Mouse (Mus musculus): Measurements from ENCODE around the gene Gxylt1. TPM values are rescaled to one million over a fixed set of nuclear protein-coding genes. Genes with fewer than 3 reads are reported as not detected.

Gene Gxylt1
- total and polyA plus RNA-seq, 2 experiments, result 1.4 to 5.7 TPM

DNA sequence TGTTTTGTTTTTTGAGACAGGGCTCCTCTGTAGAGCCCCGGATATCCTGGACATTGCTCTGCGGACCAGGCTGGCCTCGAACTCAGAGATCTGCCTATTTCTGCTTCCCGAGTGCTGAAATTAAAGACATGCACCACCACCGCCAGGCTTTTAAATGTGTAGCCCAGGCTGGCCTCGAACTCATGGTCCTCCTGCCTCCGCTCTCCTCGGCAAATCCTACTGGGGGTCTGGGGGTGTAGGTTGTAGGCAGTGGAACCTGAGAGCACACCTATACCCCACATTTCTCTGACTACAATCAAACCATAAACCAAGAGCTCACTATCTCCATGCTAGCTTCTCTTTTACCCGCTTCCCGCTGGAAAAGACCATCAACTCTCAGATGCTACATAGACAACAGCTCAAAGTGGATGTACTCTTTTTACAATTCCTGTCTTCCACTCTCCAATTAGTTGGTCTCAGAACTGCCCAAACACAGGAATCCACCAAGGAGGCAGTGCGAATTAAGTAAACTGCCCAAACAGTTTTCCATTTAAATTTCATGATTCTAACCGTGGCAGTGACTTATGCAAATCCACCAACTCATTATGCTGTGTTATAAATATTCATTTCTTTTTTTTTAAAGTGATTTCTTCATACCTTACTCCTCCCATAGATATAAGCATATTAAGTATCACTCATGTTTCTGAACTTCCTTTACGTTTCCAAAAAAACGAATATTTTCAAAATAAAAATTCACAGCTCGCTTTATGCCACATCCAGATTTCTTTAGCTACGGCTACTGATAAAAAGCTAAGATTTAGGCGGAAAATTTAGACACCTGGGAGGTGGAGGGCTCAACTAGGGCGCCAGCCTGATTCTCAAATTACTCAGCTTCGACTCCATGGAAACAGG, 946 bp downstream of the Gxylt1 start:
- WGBS, result 39% methylated on average over 19 of the region's 19 CpGs
- Histone ChIP-seq H3K27ac (replicated peaks; ENCODE audit: insufficient read depth, low read depth, low read length) (no peak overlapping the region), H3K36me3 (ENCODE audit: control insufficient read depth, insufficient read depth, low read length) (no peaks in the 10 kb centered on the region), H3K4me3 (ENCODE audit: insufficient read depth, low read depth, low read length) (peak overlapping the region; percentile 79), H3K4me1 (ENCODE audit: control insufficient read depth, insufficient read depth, low read length) (peaks cover 5% of the 10 kb centered on the region), H3K9ac (ENCODE audit: low read depth, low read length) (peak overlapping the region; percentile 92), H3K79me2 (ENCODE audit: control insufficient read depth, insufficient read depth, low read length) (peaks cover 23% of the 10 kb centered on the region; the same call in 1 of the 2 replicates), H3K27me3 (ENCODE audit: control insufficient read depth, insufficient read depth, low read length) (no peaks in the 10 kb centered on the region)
- TF ChIP-seq CTCF (IDR thresholded peaks at IDR 0.05; ENCODE audit: low read depth, low read length), result no peak
- TF ChIP-seq POLR2A (IDR thresholded peaks at IDR 0.05; ENCODE audit: extremely low read depth, insufficient read depth, low read length), result no peak
- no peak for DNase-seq (ENCODE audit: extremely low read depth, low read depth, low spot score)

DNA sequence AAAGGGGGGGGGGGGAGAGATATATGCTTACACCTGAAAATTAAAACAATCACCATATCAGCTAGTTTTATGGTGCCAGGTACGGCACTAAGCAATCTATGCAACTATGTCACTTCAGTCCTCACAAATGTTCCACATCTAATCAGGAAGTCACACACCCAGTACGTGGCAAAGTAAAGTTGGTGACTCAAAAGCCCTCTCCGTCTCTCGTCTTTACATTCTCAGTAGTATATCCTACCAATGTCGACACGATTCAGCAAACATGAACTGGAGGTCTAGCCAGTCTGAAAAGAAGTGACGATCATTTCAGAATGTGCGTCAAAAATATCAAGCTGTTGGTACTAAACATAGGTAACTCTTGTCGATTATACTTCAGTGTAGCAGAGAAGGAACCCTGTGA, 2.0 kb downstream of the Gxylt1 start:
- no peak overlapping the region for H3K27ac ChIP-seq (replicated peaks; ENCODE audit: insufficient read depth, low read depth, low read length)

DNA sequence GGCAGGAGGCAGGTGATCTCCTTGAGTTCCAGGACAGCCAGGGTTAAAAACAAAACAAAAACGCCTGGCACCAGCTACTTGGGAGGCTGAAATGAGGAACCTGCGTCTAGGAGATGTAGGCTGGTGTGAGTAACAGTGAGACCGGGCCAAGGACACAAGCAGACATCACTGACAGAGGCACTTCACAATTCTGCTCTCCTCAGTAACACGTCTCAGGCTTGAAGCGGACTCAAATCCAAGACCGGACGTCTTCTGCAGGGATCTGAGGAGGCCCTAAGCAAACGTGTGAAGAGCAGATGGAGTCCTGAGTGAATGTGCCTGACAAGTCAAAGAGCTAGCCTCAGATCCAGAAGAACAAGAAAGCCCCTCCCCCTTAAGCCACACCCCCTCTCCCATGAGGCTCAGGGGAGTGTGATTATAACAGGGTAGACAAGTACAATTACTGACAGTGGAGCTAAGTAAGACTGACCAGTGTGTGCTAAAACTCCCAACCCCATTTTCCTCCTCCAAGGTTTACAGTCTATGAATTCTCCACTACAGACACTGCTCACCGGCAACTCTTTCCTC, 4.6 kb downstream of the Gxylt1 start:
- WGBS, result 80% methylated on average over 9 of the region's 9 CpGs
- Histone ChIP-seq H3K4me1 (ENCODE audit: control insufficient read depth, insufficient read depth, low read length) (peaks cover 7% of the 10 kb centered on the region), H3K27me3 (ENCODE audit: control insufficient read depth, insufficient read depth, low read length) (no peaks in the 10 kb centered on the region), H3K4me3 (ENCODE audit: insufficient read depth, low read depth, low read length) (no peak overlapping the region), H3K9ac (ENCODE audit: low read depth, low read length) (no peak overlapping the region), H3K36me3 (ENCODE audit: control insufficient read depth, insufficient read depth, low read length) (no peaks in the 10 kb centered on the region), H3K27ac (replicated peaks; ENCODE audit: insufficient read depth, low read depth, low read length) (no peak overlapping the region), H3K79me2 (ENCODE audit: control insufficient read depth, insufficient read depth, low read length) (peaks cover 30% of the 10 kb centered on the region)
- DNase-seq (ENCODE audit: extremely low read depth, low read depth, low spot score), result no peak
- no peak for TF ChIP-seq CTCF (IDR thresholded peaks at IDR 0.05; ENCODE audit: low read depth, low read length)
- TF ChIP-seq POLR2A (IDR thresholded peaks at IDR 0.05; ENCODE audit: extremely low read depth, insufficient read depth, low read length), result no peak

More for the DNA sequence above, 2.0 kb downstream of the Gxylt1 start:
- Histone ChIP-seq H3K4me1 (ENCODE audit: control insufficient read depth, insufficient read depth, low read length) (peaks cover 6% of the 10 kb centered on the region), H3K27me3 (ENCODE audit: control insufficient read depth, insufficient read depth, low read length) (no peaks in the 10 kb centered on the region), H3K9ac (ENCODE audit: low read depth, low read length) (no peak overlapping the region), H3K79me2 (ENCODE audit: control insufficient read depth, insufficient read depth, low read length) (peaks cover 23% of the 10 kb centered on the region; the same call in 1 of the 2 replicates), H3K4me3 (ENCODE audit: insufficient read depth, low read depth, low read length) (no peak overlapping the region), H3K36me3 (ENCODE audit: control insufficient read depth, insufficient read depth, low read length) (no peaks in the 10 kb centered on the region)
- TF ChIP-seq CTCF (IDR thresholded peaks at IDR 0.05; ENCODE audit: low read depth, low read length) (no peak), POLR2A (IDR thresholded peaks at IDR 0.05; ENCODE audit: extremely low read depth, insufficient read depth, low read length) (no peak)
- 85% methylated on average over 9 of the region's 9 CpGs for WGBS
- DNase-seq (ENCODE audit: extremely low read depth, low read depth, low spot score), result no peak

- WGBS, result 96% methylated on average over 7 of the region's 7 CpGs
- Histone ChIP-seq H3K4me3 (ENCODE audit: insufficient read depth, low read depth, low read length) (no peak overlapping the region), H3K9ac (ENCODE audit: low read depth, low read length) (no peak overlapping the region), H3K27me3 (ENCODE audit: control insufficient read depth, insufficient read depth, low read length) (no peaks in the 10 kb centered on the region), H3K36me3 (ENCODE audit: control insufficient read depth, insufficient read depth, low read length) (no peaks in the 10 kb centered on the region), H3K27ac (replicated peaks; ENCODE audit: insufficient read depth, low read depth, low read length) (no peak overlapping the region), H3K79me2 (ENCODE audit: control insufficient read depth, insufficient read depth, low read length) (peaks cover 34% of the 10 kb centered on the region), H3K4me1 (ENCODE audit: control insufficient read depth, insufficient read depth, low read length) (peaks cover 7% of the 10 kb centered on the region)
- DNase-seq (ENCODE audit: extremely low read depth, low read depth, low spot score), result no peak
- TF ChIP-seq POLR2A (IDR thresholded peaks at IDR 0.05; ENCODE audit: extremely low read depth, insufficient read depth, low read length), result no peak
- no peak for TF ChIP-seq CTCF (IDR thresholded peaks at IDR 0.05; ENCODE audit: low read depth, low read length)
Measured at GRCm38 (mm10) chr15:93269572-93269971, 5.4 kb downstream of the Gxylt1 start.

DNA sequence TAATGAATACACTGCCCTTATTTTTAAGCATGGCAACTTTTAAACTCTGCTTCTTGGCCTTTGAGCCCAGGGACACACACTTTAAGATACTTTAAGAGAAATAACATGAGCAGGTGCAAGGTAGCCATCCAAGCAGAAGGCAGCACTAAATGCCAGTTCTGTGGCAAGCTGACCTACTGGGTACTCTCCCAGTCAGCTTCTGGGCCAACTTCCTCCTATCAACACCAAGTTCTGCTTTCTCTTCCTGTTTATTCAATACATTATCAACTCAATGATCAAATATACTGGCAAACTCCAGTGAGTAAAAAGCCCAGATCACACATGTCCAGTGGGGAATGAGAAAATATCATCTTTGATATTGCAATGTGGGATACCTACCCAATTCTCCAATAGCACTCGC, 7.0 kb downstream of the Gxylt1 start:
- Histone ChIP-seq H3K4me3 (ENCODE audit: insufficient read depth, low read depth, low read length) (no peak overlapping the region), H3K27me3 (ENCODE audit: control insufficient read depth, insufficient read depth, low read length) (no peaks in the 10 kb centered on the region), H3K79me2 (ENCODE audit: control insufficient read depth, insufficient read depth, low read length) (peaks cover 39% of the 10 kb centered on the region), H3K36me3 (ENCODE audit: control insufficient read depth, insufficient read depth, low read length) (no peaks in the 10 kb centered on the region), H3K4me1 (ENCODE audit: control insufficient read depth, insufficient read depth, low read length) (peaks cover 5% of the 10 kb centered on the region), H3K27ac (replicated peaks; ENCODE audit: insufficient read depth, low read depth, low read length) (no peak overlapping the region), H3K9ac (ENCODE audit: low read depth, low read length) (no peak overlapping the region)
- peak; percentile 21 for DNase-seq (ENCODE audit: extremely low read depth, low read depth, low spot score)
- TF ChIP-seq CTCF (IDR thresholded peaks at IDR 0.05; ENCODE audit: low read depth, low read length), result no peak
- no peak for TF ChIP-seq POLR2A (IDR thresholded peaks at IDR 0.05; ENCODE audit: extremely low read depth, insufficient read depth, low read length)
- 89% methylated on average over 1 of the region's 1 CpGs for WGBS

Measured in liver, adult 2 months (tissue).